Mouse (Mus musculus) hindbrain, embryonic 12.5 days (tissue): ENCODE results near the gene Igf1r. TPM values are rescaled to one million over a fixed set of nuclear protein-coding genes. Genes with fewer than 3 reads are reported as not detected.

Source experiments
- ATAC-seq: fragments of 200-750 bp; cut with Nextera tagmentation; 2 replicates; pipeline ENCODE4 v1.8.0; 2017; ENCODE audit warnings: moderate TSS enrichment; ENCODE audit not compliant: low FRiP score
- H3K27ac ChIP-seq: fragments of 300-500 bp; sonication (generic); 2 replicates; pipeline ENCODE4 v1.5.1; 2016; ENCODE audit warnings: mild to moderate bottlenecking
- H3K27me3 ChIP-seq: fragments of 300-500 bp; sonication (generic); 2 replicates; pipeline ENCODE4 v1.6.1; 2016; ENCODE audit warnings: mild to moderate bottlenecking
- H3K36me3 ChIP-seq: fragments of 300-500 bp; sonication (generic); 2 replicates; pipeline ENCODE4 v1.6.1; 2016; ENCODE audit warnings: mild to moderate bottlenecking
- H3K4me1 ChIP-seq: fragments of 300-500 bp; sonication (generic); 2 replicates; pipeline ENCODE4 v1.6.1; 2016
- H3K4me2 ChIP-seq: fragments of 300-500 bp; sonication (generic); replicated peaks from 2 replicates; pipeline ENCODE4 v1.6.1; 2016; ENCODE audit warnings: mild to moderate bottlenecking
- H3K4me3 ChIP-seq: fragments of 300-500 bp; sonication (generic); 2 replicates; pipeline ENCODE4 v1.5.1; 2016; ENCODE audit warnings: mild to moderate bottlenecking
- H3K9ac ChIP-seq: fragments of 300-500 bp; sonication (generic); 2 replicates; pipeline ENCODE4 v1.6.1; 2016; ENCODE audit warnings: mild to moderate bottlenecking, moderate library complexity
- H3K9me3 ChIP-seq: fragments of 300-500 bp; sonication (generic); replicated peaks from 2 replicates; pipeline ENCODE4 v1.6.1; 2016; ENCODE audit warnings: mild to moderate bottlenecking
- WGBS: fragments of 180-500 bp; shearing (Covaris S2); methylation state at CpG from one replicate; pipeline ENCODE4 v1.1.7; 2016; 5-methylcytosine and 5-hydroxymethylcytosine counted together
- polyA plus RNA-seq: library from polyadenylated mRNA; unstranded; fragments of >200 nt; fragmentation: Nextera tagmentation; extraction: Ambion mirVana; gene quantifications from 2 replicates; pipeline ENCODE4 v1.2.1, GENCODE M21; 2016

Gene Igf1r
- polyA plus RNA-seq, 1 experiment from 2014 or later = 42.3 TPM

DNA sequence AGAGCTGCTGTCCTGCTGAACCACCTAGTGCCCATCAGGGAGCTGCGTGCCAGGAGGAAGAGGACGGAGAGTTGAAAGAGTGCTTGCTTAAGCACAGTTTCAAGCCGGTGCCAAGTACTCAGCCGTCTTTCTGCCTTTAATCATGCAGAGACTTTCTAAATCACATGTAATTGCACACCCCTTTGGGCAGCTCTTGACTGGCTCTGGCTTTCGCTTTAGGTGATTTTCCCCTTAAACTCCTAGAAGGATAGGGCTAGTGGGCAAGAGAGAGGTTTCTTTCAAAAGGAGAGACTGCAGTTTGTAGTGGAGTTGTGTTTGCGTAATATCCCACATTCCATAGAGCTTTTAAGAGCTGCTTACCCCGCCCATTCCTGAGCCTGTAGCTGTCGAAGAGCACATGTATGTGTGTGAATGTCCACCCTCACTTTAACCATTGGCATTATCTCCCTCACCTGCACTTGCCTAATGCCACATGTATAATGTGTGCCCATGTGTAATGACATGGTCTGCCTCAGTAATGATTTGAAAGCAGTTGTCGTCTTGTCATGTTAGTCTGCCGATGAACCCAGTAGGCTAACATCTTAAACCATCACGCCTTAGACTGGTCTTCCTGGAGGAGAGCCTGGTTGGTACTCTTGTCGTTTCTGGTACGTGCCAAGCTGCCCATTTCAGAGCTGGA, 109.7 kb downstream of the Igf1r start:
- H3K27ac ChIP-seq = 0 out of 2 replicates have a peak overlapping the region, but pooled peaks have one; percentile 8
- H3K4me1 ChIP-seq = peaks cover 42% of the 10 kb centered on the region
- H3K9ac ChIP-seq = no peak overlapping the region
- no peaks in the 10 kb centered on the region for H3K27me3 ChIP-seq
- H3K4me2 ChIP-seq = no peak overlapping the region
- WGBS = 79% methylated on average over 13 of the region's 13 CpGs
- no peak overlapping the region for H3K4me3 ChIP-seq
- no peak for ATAC-seq
- no peaks in the 10 kb centered on the region for H3K9me3 ChIP-seq
- H3K36me3 ChIP-seq = no peaks in the 10 kb centered on the region

DNA sequence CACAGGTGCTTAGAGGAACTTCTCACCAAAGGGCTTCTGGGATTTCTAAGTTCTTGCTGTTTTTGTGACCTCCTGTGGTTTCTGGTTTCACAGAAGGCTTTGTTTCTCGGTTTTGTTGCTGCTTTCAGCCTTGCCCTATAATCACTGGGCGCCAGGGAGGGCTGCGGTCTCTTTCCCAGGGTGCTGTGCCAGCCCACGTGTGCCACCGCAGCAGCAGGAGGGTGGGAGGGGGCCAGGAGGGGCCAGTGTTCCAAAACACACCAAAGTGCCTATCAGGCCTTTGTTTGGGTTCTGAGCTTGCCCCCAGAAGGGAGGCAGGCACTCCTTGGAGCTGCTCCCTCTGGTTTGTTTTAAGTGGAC, 110.2 kb downstream of the Igf1r start:
- H3K4me1 ChIP-seq = peaks cover 38% of the 10 kb centered on the region
- H3K4me3 ChIP-seq = no peak overlapping the region
- no peaks in the 10 kb centered on the region for H3K9me3 ChIP-seq
- no peak overlapping the region for H3K9ac ChIP-seq
- H3K27me3 ChIP-seq = no peaks in the 10 kb centered on the region
- no peak for ATAC-seq
- H3K36me3 ChIP-seq = no peaks in the 10 kb centered on the region
- H3K27ac ChIP-seq = 0 out of 2 replicates have a peak overlapping the region, but pooled peaks have one; percentile 8
- 38% methylated on average over 5 of the region's 5 CpGs for WGBS
- H3K4me2 ChIP-seq = no peak overlapping the region

GRCm38 (mm10) chr7:68063711-68064110, 111.1 kb downstream of the Igf1r start:
- no peak for ATAC-seq
- Histone ChIP-seq H3K4me3 (no peak overlapping the region), H3K4me2 (no peak overlapping the region), H3K36me3 (no peaks in the 10 kb centered on the region), H3K27ac (no peak overlapping the region), H3K27me3 (no peaks in the 10 kb centered on the region), H3K4me1 (peaks cover 38% of the 10 kb centered on the region), H3K9ac (no peak overlapping the region), H3K9me3 (no peaks in the 10 kb centered on the region)
- 86% methylated on average over 9 of the region's 9 CpGs for WGBS

DNA sequence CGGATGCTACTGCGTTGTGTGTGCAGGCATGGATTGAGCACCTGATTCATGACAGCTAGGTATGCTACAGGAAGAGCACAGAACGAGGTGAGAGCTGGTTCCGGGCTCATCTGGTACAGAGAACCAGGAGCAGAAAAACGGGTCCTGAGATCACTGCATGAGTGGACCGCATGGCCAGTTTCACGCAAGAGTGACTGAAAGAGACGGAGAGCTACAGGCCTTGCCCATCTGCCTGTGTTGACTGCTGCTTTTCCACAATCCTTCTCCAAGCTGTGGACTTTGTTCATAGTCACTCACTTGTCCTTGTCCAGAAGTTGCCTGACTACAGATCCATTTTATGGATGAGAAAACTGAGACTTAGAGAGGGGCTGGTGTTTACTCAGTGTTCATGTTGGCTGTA, 111.5 kb downstream of the Igf1r start:
- Histone ChIP-seq H3K9me3 (no peaks in the 10 kb centered on the region), H3K4me3 (no peak overlapping the region), H3K9ac (no peak overlapping the region), H3K27me3 (no peaks in the 10 kb centered on the region), H3K4me2 (no peak overlapping the region), H3K36me3 (no peaks in the 10 kb centered on the region), H3K4me1 (peaks cover 41% of the 10 kb centered on the region), H3K27ac (no peak overlapping the region)
- 91% methylated on average over 8 of the region's 8 CpGs for WGBS
- ATAC-seq = 0 out of 2 replicates have a peak, but pooled peaks have one; percentile 6

- H3K4me2 ChIP-seq = no peak overlapping the region
- ATAC-seq = peak; percentile 39; the same call in 1 of the 2 replicates
- no peaks in the 10 kb centered on the region for H3K36me3 ChIP-seq
- no peak overlapping the region for H3K27ac ChIP-seq
- H3K4me1 ChIP-seq = peaks cover 46% of the 10 kb centered on the region
- no peak overlapping the region for H3K9ac ChIP-seq
- no peaks in the 10 kb centered on the region for H3K9me3 ChIP-seq
- no peaks in the 10 kb centered on the region for H3K27me3 ChIP-seq
- 33% methylated on average over 11 of the region's 11 CpGs for WGBS
- H3K4me3 ChIP-seq = no peak overlapping the region
These were observed 112.2 kb downstream of the Igf1r start for GRCm38 (mm10) chr7:68064647-68065362.

DNA sequence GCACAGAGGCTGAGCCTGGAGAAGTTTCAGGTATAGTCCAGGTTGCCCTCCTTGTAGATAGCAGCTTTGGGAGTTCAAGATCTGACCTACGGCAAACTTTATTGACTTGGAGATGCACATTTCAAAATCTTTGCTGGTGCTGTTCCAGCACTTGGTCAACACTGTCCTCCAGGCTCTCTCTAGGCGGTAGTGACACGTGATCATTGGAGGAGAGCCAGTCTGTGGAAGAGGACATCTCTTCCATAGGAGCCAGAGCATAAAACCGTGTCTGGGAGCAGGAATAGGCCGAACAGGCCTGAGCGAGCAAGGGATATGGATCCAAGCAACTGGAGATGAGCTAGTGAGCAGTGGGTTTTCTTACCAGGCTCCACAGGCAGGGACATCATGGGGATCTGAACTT, 113.3 kb downstream of the Igf1r start:
- no peaks in the 10 kb centered on the region for H3K27me3 ChIP-seq
- no peak for ATAC-seq
- no peak overlapping the region for H3K9ac ChIP-seq
- H3K36me3 ChIP-seq = no peaks in the 10 kb centered on the region
- H3K4me2 ChIP-seq = no peak overlapping the region
- WGBS = 93% methylated on average over 6 of the region's 6 CpGs
- no peaks in the 10 kb centered on the region for H3K9me3 ChIP-seq
- H3K27ac ChIP-seq = no peak overlapping the region
- H3K4me1 ChIP-seq = peaks cover 53% of the 10 kb centered on the region
- H3K4me3 ChIP-seq = no peak overlapping the region

- no peak overlapping the region for H3K4me3 ChIP-seq
- H3K36me3 ChIP-seq = no peaks in the 10 kb centered on the region
- H3K4me1 ChIP-seq = peaks cover 51% of the 10 kb centered on the region
- H3K4me2 ChIP-seq = no peak overlapping the region
- no peaks in the 10 kb centered on the region for H3K9me3 ChIP-seq
- no peak overlapping the region for H3K9ac ChIP-seq
- no peak for ATAC-seq
- no peaks in the 10 kb centered on the region for H3K27me3 ChIP-seq
- no peak overlapping the region for H3K27ac ChIP-seq
- 95% methylated on average over 4 of the region's 4 CpGs for WGBS
These were observed 114.7 kb downstream of the Igf1r start for GRCm38 (mm10) chr7:68067321-68067720.

DNA sequence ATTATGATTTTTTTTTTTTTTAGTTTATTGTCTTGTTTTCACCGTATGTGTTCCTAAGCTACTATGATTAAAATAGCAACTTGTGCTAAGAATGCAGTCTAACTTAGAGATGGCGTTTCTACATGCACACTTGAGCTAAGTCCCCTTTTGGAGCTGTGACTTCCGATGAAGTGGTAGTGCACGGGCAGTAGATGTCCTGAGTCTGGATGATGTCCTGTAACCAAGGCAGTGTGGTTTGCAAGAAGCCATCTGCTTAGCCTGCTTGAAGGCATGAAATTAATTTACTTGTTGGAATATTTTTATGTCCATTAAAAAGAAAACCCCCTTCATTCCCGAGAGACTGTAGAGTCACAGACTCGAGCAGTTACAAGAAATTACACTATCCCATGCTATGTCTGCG, 116.7 kb downstream of the Igf1r start:
- ATAC-seq = no peak
- Histone ChIP-seq H3K9me3 (no peaks in the 10 kb centered on the region), H3K9ac (no peak overlapping the region), H3K4me2 (no peak overlapping the region), H3K27ac (no peak overlapping the region), H3K27me3 (no peaks in the 10 kb centered on the region), H3K36me3 (no peaks in the 10 kb centered on the region), H3K4me3 (no peak overlapping the region), H3K4me1 (peaks cover 48% of the 10 kb centered on the region)
- 72% methylated on average over 7 of the region's 7 CpGs for WGBS

DNA sequence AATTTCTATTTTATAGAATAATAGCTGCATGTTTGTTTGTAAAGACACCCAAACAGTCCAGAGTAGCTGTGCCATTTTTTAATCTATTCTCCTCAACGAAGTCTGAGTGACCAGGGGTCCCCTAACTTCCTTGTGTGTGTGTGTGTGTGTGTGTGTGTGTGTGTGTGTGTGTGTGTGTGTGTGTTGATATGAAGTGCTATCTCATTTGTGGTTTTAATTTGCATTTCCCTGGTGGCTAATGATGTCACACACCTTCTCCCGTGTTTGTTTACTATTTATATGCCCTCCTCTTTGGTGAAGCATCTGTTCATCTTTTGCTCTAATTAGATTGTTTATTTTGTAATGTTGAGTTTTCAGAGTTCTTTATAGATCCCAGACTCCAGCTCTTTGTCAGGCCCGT, 117.4 kb downstream of the Igf1r start:
- H3K4me3 ChIP-seq = no peak overlapping the region
- ATAC-seq = no peak
- peaks cover 44% of the 10 kb centered on the region for H3K4me1 ChIP-seq

DNA sequence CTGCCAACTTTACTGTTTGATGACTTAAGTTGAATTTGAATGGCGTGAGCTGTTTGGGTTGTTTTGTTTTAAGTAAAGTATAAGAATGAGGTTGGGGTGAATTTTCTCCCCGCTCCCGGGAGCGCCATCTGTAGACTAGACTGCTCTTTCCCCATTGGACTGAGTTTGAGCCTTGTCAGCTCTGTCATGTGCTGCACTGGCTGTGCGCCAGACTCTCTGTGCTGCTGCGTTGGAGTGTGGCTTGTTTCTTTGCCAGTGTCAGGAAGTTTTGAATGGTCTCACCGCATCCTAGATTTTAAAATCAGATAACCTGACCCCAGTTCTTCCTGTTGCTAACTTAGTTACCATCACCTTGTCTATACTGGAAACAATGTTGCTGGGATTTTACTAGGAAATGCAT, 118.0 kb downstream of the Igf1r start:
- ATAC-seq = no peak
- H3K4me1 ChIP-seq = peaks cover 42% of the 10 kb centered on the region
- H3K9ac ChIP-seq = no peak overlapping the region
- WGBS = 60% methylated on average over 7 of the region's 7 CpGs
- H3K27me3 ChIP-seq = no peaks in the 10 kb centered on the region
- no peak overlapping the region for H3K27ac ChIP-seq
- no peaks in the 10 kb centered on the region for H3K9me3 ChIP-seq
- H3K4me3 ChIP-seq = no peak overlapping the region
- no peaks in the 10 kb centered on the region for H3K36me3 ChIP-seq
- H3K4me2 ChIP-seq = no peak overlapping the region

More for the DNA sequence above, 117.4 kb downstream of the Igf1r start:
- Histone ChIP-seq H3K27me3 (no peaks in the 10 kb centered on the region), H3K36me3 (no peaks in the 10 kb centered on the region), H3K4me2 (no peak overlapping the region), H3K9me3 (no peaks in the 10 kb centered on the region), H3K27ac (no peak overlapping the region), H3K9ac (no peak overlapping the region)
- 42% methylated on average over 3 of the region's 3 CpGs for WGBS

- ATAC-seq = no peak
- no peaks in the 10 kb centered on the region for H3K36me3 ChIP-seq
- no peak overlapping the region for H3K4me3 ChIP-seq
- no peaks in the 10 kb centered on the region for H3K27me3 ChIP-seq
- H3K27ac ChIP-seq = no peak overlapping the region
- WGBS = 86% methylated on average over 3 of the region's 3 CpGs
- H3K4me2 ChIP-seq = no peak overlapping the region
- no peaks in the 10 kb centered on the region for H3K9me3 ChIP-seq
- H3K9ac ChIP-seq = no peak overlapping the region
- peaks cover 42% of the 10 kb centered on the region for H3K4me1 ChIP-seq
These were observed 118.4 kb downstream of the Igf1r start for GRCm38 (mm10) chr7:68071050-68071449.

GRCm38 (mm10) chr7:68071749-68072148, 119.1 kb downstream of the Igf1r start:
- no peak overlapping the region for H3K27ac ChIP-seq
- H3K4me1 ChIP-seq = peaks cover 42% of the 10 kb centered on the region
- no peak for ATAC-seq
- H3K27me3 ChIP-seq = no peaks in the 10 kb centered on the region
- H3K9me3 ChIP-seq = no peaks in the 10 kb centered on the region
- no peak overlapping the region for H3K4me2 ChIP-seq
- no peak overlapping the region for H3K4me3 ChIP-seq
- 90% methylated on average over 11 of the region's 11 CpGs for WGBS
- no peaks in the 10 kb centered on the region for H3K36me3 ChIP-seq
- no peak overlapping the region for H3K9ac ChIP-seq
